Mouse (Mus musculus): ENCODE results near the gene Tomm6.

- peak; percentile 69 for TF ChIP-seq CTCF (IDR thresholded peaks at IDR 0.05; ENCODE audit: low read depth, low read length)
- TF ChIP-seq POLR2A (IDR thresholded peaks at IDR 0.05; ENCODE audit: insufficient read depth, low read length), result no peak
- TF ChIP-seq EP300 (IDR thresholded peaks at IDR 0.05; ENCODE audit: insufficient read depth, low read depth, low read length), result no peak
These were observed 48.7 kb upstream of the Tomm6 start, which contains the start of gene Tfeb for GRCm38 (mm10) chr17:47736856-47737255.

Measured in ES-Bruce4 (cell line).